Mouse (Mus musculus): Measurements from ENCODE around the gene Gm4871.

Gm4871 gene

DNA sequence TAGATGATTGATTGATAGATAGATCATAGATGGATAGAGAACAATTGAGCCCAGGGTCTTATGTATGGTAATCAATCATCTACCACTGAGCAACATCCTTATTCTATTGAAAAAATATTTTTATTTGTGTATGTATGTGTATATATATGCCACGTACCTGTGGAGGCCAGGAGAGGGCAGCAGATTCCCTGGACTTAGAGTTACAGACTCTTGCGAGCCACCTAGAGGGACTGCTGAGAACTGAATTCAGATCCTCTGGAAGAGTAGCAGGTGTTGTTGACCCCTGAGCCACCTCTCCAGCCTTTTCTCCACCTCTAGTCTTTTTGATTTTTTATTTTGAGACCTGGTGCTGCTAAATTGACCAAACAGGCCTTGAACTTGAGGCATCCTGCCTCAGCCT lies 34.1 kb downstream of the Gm4871 start:
- DNase-seq (ENCODE audit: low spot score in 2 of 2): no peak

DNA sequence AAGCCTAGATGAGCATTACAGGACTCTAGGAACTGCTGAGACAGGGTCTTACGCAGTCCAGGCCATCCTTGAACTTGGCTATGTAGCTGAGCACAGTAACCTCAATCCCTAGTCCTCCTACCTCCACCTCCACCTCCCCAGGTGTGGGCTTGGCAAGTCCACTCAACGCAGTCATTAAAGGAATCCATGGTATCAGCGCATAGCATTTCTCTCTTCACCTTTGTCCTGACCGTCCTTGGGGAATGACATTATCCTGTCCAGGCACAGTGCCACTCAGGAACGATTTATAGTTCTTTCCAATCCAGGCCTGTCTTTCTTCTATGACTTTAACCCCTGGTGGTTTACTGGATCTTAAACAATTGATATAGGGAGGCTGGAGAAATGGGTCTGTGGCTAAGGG lies 42.1 kb downstream of the Gm4871 start:
- DNase-seq (ENCODE audit: low spot score in 2 of 2): no peak

DNA sequence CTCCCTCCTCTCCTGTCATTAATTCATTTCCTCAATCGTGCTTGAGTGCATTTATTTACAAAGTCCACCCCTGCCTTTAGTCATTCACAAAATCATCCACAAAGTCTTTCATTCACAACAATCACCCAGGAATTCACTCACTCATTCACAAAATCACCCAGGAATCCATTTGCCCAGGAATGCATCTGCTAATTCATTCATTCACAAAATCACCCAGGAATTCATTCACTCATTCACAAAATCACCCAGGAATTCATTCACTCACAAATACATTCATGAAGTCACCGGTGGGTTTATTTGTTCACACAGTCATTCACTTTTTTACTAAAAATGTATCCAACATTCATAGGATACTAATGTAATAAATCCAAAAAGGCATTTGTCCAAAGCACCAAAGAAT lies 42.5 kb downstream of the Gm4871 start:
- no peak for DNase-seq (ENCODE audit: low spot score in 2 of 2)

DNA sequence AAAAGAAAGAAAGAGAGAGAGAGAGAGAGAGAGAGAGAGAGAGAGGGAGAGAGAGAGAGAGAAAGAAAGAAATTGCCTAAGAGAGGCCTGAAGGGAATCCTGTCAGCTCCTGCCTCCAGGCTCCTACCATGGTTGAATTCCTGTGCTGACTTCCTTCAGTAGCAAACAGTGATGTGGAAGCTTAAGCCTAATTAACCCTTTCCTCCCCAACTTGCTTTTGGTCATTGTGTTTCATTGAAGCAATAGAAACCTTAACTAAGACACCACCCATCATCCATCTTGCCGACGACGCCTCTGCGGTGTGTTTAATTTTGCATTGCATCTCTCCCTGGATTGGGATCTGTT lies 43.5 kb downstream of the Gm4871 start:
- DNase-seq (ENCODE audit: low spot score in 2 of 2): no peak

GRCm38 (mm10) chr5:144988340-144989060 lies 44.1 kb downstream of the Gm4871 start:
- peak; percentile 40 to 67 for DNase-seq (ENCODE audit: low spot score in 2 of 2)

DNA sequence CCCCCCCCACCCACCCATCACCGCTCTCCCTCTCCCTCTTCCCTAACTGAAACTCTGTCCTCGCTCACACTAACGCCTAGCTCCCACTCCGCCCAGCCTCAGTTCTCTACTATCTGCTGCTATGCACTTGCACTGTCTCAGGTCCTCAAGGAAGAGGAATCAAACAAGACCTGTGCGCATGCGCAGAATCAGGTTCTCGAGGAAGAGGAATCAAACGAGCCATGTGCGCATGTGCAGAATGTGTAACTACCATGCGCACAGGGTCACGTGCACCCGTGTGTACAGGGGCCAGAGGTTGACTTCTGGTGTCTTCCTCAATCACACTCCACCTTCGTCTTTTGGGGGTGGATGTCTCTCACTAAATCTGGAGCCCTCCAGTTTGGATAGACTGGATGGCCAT lies 45.0 kb downstream of the Gm4871 start:
- no peak for DNase-seq (ENCODE audit: low spot score in 2 of 2)

- no peak for DNase-seq (ENCODE audit: low spot score in 2 of 2)
Measured at GRCm38 (mm10) chr5:144984839-144985238, 47.7 kb downstream of the Gm4871 start.

DNA sequence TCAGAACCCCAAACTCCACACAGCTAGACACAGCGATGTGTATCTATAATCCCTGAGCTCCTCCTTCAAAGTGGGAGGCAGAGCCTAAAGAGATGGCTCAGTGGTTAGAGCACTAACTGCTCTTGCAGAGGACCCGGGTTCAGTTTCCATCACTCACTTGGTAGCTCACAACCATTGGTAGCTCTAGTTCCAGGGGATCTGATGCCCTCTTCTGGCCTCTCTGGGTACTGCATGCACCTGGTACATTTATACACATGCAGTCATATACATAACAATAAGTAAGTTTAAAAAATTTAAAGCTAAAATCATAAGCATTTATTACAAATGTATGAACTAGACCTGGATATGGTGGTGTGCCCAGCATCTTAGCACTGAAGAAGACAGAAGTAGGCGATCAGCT lies 49.3 kb downstream of the Gm4871 start:
- DNase-seq (ENCODE audit: low spot score in 2 of 2): no peak
